Mouse (Mus musculus) limb, embryonic 14.5 days (tissue): ENCODE data around the gene Mmp11. TPM values are rescaled to one million over a fixed set of nuclear protein-coding genes. Genes with fewer than 3 reads are reported as not detected.

Experiments used
- ATAC-seq: fragments of 200-750 bp; cut with Nextera tagmentation; 2 replicates; pipeline ENCODE4 v1.8.0; 2017; ENCODE audit warnings: low read depth, moderate number of reproducible peaks, moderate TSS enrichment; ENCODE audit not compliant: low FRiP score
- DNase-seq: peaks from one replicate; pipeline ENCODE4 v3.0.0-alpha.2; 2015; ENCODE audit warnings: low spot score
- H3K27ac ChIP-seq: fragments of 300-500 bp; sonication (generic); replicated peaks from 2 replicates; pipeline ENCODE4 v1.5.1; 2014; ENCODE audit warnings: low read depth, mild to moderate bottlenecking, low read length, moderate library complexity, mixed read lengths
- H3K27me3 ChIP-seq: fragments of 300-500 bp; sonication (generic); 2 replicates; pipeline ENCODE4 v1.6.1; 2014; ENCODE audit warnings: low read length, mixed read lengths; ENCODE audit not compliant: control insufficient read depth, insufficient read depth
- H3K36me3 ChIP-seq: fragments of 300-500 bp; sonication (generic); 2 replicates; pipeline ENCODE4 v1.6.1; 2014; ENCODE audit warnings: mild to moderate bottlenecking, low read length, moderate library complexity, mixed read lengths; ENCODE audit not compliant: control insufficient read depth, insufficient read depth
- H3K4me1 ChIP-seq: fragments of 300-500 bp; sonication (generic); 2 replicates; pipeline ENCODE4 v1.6.1; 2014; ENCODE audit warnings: antibody characterized with exemption, low read length, mixed read lengths; ENCODE audit not compliant: control insufficient read depth, insufficient read depth
- H3K4me2 ChIP-seq: fragments of 300-500 bp; sonication (generic); replicated peaks from 2 replicates; pipeline ENCODE4 v1.6.1; 2014; ENCODE audit warnings: low read depth, mild to moderate bottlenecking, low read length, moderate library complexity; ENCODE audit not compliant: severe bottlenecking
- H3K4me3 ChIP-seq: fragments of 300-500 bp; sonication (generic); replicated peaks from 2 replicates; pipeline ENCODE4 v1.5.1; 2014; ENCODE audit warnings: low read length
- H3K9ac ChIP-seq: fragments of 300-500 bp; sonication (generic); 2 replicates; pipeline ENCODE4 v1.6.1; 2014; ENCODE audit warnings: mild to moderate bottlenecking, low read depth, low read length, moderate library complexity; ENCODE audit not compliant: severe bottlenecking
- H3K9me3 ChIP-seq: fragments of 300-500 bp; sonication (generic); 2 replicates; pipeline ENCODE4 v1.6.1; 2016; ENCODE audit warnings: low read length; ENCODE audit not compliant: control insufficient read depth
- POLR2A ChIP-seq: fragments of 200-500 bp; IDR thresholded peaks from 2 replicates; pipeline ENCODE4 v1.8.0; 2012; ENCODE audit warnings: inconsistent platforms, mild to moderate bottlenecking, moderate library complexity, borderline replicate concordance; ENCODE audit not compliant: insufficient read depth, insufficient read length; ENCODE audit errors: extremely low read depth
- WGBS: fragments of 180-500 bp; shearing (Covaris S2); extraction: QIAGEN DNeasy Blood & Tissue Kit; methylation state at CpG from one replicate; pipeline ENCODE4 v1.1.7; 2014; 5-methylcytosine and 5-hydroxymethylcytosine counted together
- polyA plus RNA-seq, 2 experiments: library from polyadenylated mRNA; depleted of rRNA in 1 of 2; stranded (reverse) in 1 of 2; unstranded in 1 of 2; fragments of >200 nt; fragmentation: Nextera tagmentation in 1 of 2; extraction: Ambion mirVana in 1 of 2; gene quantifications; 2 replicates each; pipeline versions ENCODE4 v1.2.1 to v1.2.3; 2012 to 2014

The Mmp11 gene
- polyA plus RNA-seq, 2 experiments = 213 to 240 TPM

DNA sequence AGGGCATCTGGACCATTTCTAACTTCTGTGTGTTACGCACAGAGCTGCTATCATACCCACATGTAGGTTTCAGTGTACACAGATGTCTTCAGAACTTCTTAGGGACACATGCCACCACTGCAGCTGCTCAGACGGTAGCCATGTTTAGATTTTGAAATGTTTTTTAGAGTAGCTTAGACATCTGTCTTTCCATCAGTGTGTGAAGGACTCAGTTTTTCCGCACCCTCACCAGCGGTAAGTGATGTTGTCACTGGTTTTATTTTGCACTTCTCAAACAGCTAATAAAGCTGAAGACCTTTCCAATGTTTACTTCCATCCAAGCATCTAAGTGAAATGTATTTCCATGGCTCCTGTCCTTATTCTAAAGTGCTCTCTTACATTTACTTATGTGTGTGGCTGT is 29.4 kb downstream of the Mmp11 start:
- no peaks in the 10 kb centered on the region for H3K4me1 ChIP-seq
- H3K4me2 ChIP-seq = no peak overlapping the region
- ATAC-seq = no peak
- H3K27ac ChIP-seq = no peak overlapping the region
- H3K9ac ChIP-seq = no peak overlapping the region
- 89% methylated on average over 4 of the region's 4 CpGs for WGBS
- DNase-seq = no peak
- peaks cover 92% of the 10 kb centered on the region for H3K36me3 ChIP-seq
- H3K9me3 ChIP-seq = no peaks in the 10 kb centered on the region
- H3K4me3 ChIP-seq = no peak overlapping the region
- no peak for TF ChIP-seq POLR2A
- H3K27me3 ChIP-seq = no peaks in the 10 kb centered on the region

DNA sequence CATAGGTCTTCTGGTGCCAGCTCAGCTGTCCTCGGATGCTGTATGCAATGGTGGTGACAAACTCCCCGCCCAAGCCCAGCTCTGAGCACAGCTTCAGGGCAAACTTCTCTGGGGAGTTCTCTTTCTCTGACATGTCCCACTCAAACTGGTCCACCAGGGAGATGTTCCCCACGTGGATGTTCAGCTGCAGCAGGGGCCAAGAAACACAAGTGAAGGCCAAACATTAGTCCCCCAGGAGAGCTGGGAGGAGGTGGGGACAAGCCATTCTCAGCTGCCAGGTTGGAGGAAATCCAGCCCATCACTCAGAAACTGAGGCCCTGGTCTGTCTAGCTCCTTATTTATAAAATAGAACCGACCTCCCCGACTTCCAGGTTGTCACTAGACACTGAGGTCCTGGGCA is 31.9 kb downstream of the Mmp11 start:
- ATAC-seq = no peak
- TF ChIP-seq POLR2A = no peak
- Histone ChIP-seq H3K9me3 (no peaks in the 10 kb centered on the region), H3K4me2 (no peak overlapping the region), H3K27me3 (no peaks in the 10 kb centered on the region), H3K27ac (no peak overlapping the region), H3K4me1 (no peaks in the 10 kb centered on the region), H3K9ac (no peak overlapping the region), H3K36me3 (peaks cover 88% of the 10 kb centered on the region), H3K4me3 (no peak overlapping the region)
- WGBS = 90% methylated on average over 5 of the region's 5 CpGs
- DNase-seq = no peak

DNA sequence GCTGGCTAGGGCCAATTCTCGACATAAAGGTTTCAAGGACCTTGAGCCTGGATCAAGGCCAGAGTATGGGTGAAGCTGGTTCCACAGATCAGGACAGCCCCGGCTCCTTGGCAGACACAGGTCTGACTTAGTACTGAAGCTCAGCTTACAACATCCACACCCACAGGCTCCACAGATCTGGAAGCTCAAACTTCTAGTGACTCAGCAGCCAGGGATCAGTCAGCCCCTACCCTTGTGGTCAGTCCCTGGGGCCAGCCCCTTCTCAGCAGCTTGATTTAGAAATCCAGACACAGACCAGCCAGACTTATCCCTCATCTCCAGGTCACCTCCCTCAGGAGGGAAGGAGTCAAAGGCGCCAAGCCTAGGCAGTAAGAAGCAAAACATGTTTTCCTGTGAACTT is 37.5 kb downstream of the Mmp11 start:
- Histone ChIP-seq H3K27me3 (no peaks in the 10 kb centered on the region), H3K9ac (no peak overlapping the region), H3K9me3 (no peaks in the 10 kb centered on the region), H3K27ac (no peak overlapping the region), H3K4me1 (no peaks in the 10 kb centered on the region), H3K4me2 (no peak overlapping the region), H3K36me3 (peaks cover 76% of the 10 kb centered on the region), H3K4me3 (no peak overlapping the region)
- no peak for DNase-seq
- ATAC-seq = no peak
- WGBS = 83% methylated on average over 3 of the region's 3 CpGs
- no peak for TF ChIP-seq POLR2A

DNA sequence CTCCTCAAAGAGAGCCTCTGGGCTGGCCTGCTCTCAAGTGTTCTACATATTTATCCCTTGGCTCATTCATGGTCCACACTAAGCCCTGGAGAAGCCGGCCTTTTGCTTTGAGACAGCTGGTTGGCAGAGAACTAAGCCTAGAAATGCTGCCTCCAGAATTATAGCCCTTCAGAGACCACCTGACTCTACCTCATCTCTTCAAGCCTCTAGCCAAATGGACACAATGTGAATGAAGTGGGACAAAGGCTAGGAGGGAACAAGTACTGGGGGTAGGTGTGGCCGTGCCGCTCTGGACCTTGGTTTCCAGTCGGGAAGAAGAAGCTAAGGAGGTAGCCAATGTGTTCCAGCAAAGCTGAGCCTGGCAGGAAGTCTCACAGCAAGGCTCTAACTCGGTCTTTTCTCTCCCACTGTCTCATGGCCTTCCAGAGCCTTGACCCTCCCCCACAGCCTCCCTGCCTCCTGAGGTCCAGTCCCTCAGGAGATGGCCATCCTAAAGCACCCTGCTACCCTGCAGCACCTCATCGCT is 38.2 kb downstream of the Mmp11 start:
- DNase-seq (no peak), ATAC-seq (no peak)
- Histone ChIP-seq H3K4me1 (peaks cover 5% of the 10 kb centered on the region; the same call in 1 of the 2 replicates), H3K27me3 (no peaks in the 10 kb centered on the region), H3K4me3 (no peak overlapping the region), H3K27ac (no peak overlapping the region), H3K9ac (no peak overlapping the region), H3K36me3 (peaks cover 69% of the 10 kb centered on the region), H3K4me2 (no peak overlapping the region), H3K9me3 (no peaks in the 10 kb centered on the region)
- TF ChIP-seq POLR2A = no peak
- 71% methylated on average over 6 of the region's 6 CpGs for WGBS

DNA sequence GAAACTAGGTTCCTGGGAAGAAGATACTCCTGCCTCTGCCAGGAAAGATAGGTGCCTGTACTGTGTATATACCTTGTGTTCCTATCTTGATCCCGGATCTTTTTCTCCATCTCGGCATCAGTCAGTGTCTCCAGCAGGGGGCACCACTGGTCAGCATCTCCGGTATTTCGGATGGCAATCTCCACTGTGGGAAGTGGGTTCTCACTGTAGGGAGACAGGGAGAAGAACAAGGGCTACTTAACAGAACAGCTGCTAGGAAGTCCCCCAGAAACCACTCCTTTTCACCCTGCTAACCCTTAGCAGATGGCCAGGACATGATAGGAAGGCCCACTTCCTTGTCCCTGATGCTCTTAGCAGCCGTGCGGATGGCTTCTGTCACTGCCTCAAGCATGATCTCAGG is 38.9 kb downstream of the Mmp11 start:
- Histone ChIP-seq H3K36me3 (peaks cover 61% of the 10 kb centered on the region), H3K4me3 (no peak overlapping the region), H3K4me2 (no peak overlapping the region), H3K4me1 (peaks cover 5% of the 10 kb centered on the region; the same call in 1 of the 2 replicates), H3K27me3 (no peaks in the 10 kb centered on the region), H3K27ac (no peak overlapping the region), H3K9me3 (no peaks in the 10 kb centered on the region), H3K9ac (no peak overlapping the region)
- 38% methylated on average over 6 of the region's 6 CpGs for WGBS
- no peak for ATAC-seq
- peak; percentile 65 for DNase-seq
- no peak for TF ChIP-seq POLR2A

DNA sequence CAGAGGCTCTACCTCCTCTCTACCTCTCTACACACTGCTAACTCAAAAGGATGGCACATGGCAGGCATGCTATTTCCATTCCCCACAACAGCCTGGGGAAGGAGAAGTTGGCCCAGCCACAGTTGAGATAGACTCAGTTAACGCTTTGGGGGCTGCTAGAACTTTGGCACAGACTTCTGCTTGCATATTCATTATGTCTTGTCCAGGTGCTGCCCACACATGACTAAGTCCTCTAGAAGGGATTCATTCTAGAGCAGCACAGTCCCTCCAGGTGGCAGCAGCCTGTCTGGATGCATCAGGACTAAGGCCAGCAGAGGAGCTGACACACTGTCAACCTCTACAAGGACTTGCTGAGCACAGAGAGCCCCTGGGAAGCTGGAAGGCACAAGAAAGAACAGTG is 40.1 kb downstream of the Mmp11 start:
- no peak for TF ChIP-seq POLR2A
- Histone ChIP-seq H3K4me2 (no peak overlapping the region), H3K36me3 (peaks cover 50% of the 10 kb centered on the region), H3K9me3 (no peaks in the 10 kb centered on the region), H3K9ac (no peak overlapping the region), H3K4me1 (peaks cover 5% of the 10 kb centered on the region; the same call in 1 of the 2 replicates), H3K27ac (no peak overlapping the region), H3K4me3 (no peak overlapping the region), H3K27me3 (no peaks in the 10 kb centered on the region)
- DNase-seq (no peak), ATAC-seq (no peak)
- WGBS = 88% methylated on average over 1 of the region's 1 CpGs
